Mouse (Mus musculus): ENCODE measurements at regions not wholly inside any gene's neighbourhood (a gene's known extent, or its start where the extent isn't known, plus 50 kb on each side); places are given as distances from the start of the nearest gene placed in this dataset.

DNA sequence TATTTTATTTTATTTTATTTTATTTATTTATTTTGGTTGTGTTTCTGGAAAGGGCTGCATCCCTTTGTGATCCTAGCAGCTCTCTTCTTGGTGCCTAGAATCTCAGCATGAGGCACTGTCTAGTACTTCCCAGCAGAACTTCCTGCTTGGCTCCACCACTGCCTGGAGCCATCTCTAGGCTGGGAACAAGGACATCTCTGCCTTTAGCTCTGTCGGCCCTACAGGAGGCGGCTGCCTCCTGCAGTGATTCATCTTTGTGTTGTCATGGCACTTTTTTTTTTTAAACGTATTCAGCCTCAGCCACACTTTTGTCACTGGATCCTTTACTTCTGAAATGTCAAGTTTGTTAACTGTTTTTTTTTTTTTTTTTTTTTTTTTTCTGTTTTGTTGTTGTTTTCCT lies 569.8 kb upstream of the Large1 start:
- TF ChIP-seq EP300 (IDR thresholded peaks at IDR 0.05; ENCODE audit: low read depth), result no peak
- TF ChIP-seq CTCF (IDR thresholded peaks at IDR 0.05; ENCODE audit: low read depth), result no peak

All from liver, embryonic 14.5 days (tissue).